Mouse (Mus musculus) bone marrow, adult 2 months (tissue): Measurements from ENCODE around the gene Oaz3.

Experiments used
- CTCF ChIP-seq: fragments of 200-500 bp; IDR thresholded peaks from 2 replicates; pipeline ENCODE4 v1.5.1; 2011; ENCODE audit warnings: low read length, control low read depth; ENCODE audit not compliant: control insufficient read depth, insufficient read depth
- POLR2A ChIP-seq: fragments of 200-500 bp; IDR thresholded peaks from 2 replicates; pipeline ENCODE4 v1.6.1; 2011; ENCODE audit warnings: low read depth, mild to moderate bottlenecking, control low read depth, low read length, borderline replicate concordance; ENCODE audit not compliant: control insufficient read depth

DNA sequence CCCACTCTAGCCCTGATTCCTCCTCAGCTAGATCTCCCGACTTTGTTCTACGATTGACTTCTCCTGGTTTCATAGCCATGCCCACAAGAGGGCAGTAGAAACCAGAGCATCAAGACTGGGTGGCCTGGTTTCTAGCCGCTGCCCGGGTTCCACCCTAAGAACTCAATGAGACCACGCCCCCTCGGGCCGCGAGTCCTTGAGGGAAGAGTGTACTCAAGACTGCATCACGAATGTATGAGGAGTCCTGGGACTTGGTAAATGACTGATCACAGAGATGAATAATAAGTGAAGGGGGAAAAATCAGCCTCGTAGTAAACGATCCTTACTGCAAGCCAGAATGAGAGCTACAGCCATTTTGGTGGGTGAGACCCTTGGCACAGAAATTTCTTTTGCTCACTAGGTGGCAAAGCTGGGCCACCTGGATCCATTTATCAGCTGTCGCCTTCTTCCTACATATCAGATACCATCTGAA, 12.8 kb upstream of the Oaz3 start:
- no peak for TF ChIP-seq POLR2A
- peak; percentile 73 for TF ChIP-seq CTCF
